Mouse (Mus musculus) midbrain, postnatal 0 days (tissue): ENCODE measurements around the gene Tbc1d14. TPM values are rescaled to one million over a fixed set of nuclear protein-coding genes. Genes with fewer than 3 reads are reported as not detected.

ENCODE experiments used
- ATAC-seq: fragments of 200-750 bp; cut with Nextera tagmentation; 2 replicates; pipeline ENCODE4 v1.8.0; 2017; ENCODE audit warnings: moderate number of reproducible peaks, mild to moderate bottlenecking, moderate TSS enrichment, moderate library complexity; ENCODE audit not compliant: low FRiP score
- DNase-seq: peaks from one replicate; pipeline ENCODE4 v3.0.0-alpha.2; 2015; ENCODE audit warnings: low spot score
- H3K27ac ChIP-seq: fragments of 300-500 bp; sonication (generic); 2 replicates; pipeline ENCODE4 v1.5.1; 2014; ENCODE audit warnings: low read depth, mild to moderate bottlenecking, low read length, mixed read lengths
- H3K27me3 ChIP-seq: fragments of 300-500 bp; sonication (generic); 2 replicates; pipeline ENCODE4 v1.6.1; 2014; ENCODE audit warnings: low read length, control low read depth, mixed read lengths; ENCODE audit not compliant: insufficient read depth
- H3K36me3 ChIP-seq: fragments of 300-500 bp; sonication (generic); 2 replicates; pipeline ENCODE4 v1.6.1; 2014; ENCODE audit warnings: low read length, control low read depth, mixed read lengths; ENCODE audit not compliant: insufficient read depth
- H3K4me1 ChIP-seq: fragments of 300-500 bp; sonication (generic); 2 replicates; pipeline ENCODE4 v1.6.1; 2014; ENCODE audit warnings: mild to moderate bottlenecking, control low read depth, antibody characterized with exemption, low read length, mixed read lengths; ENCODE audit not compliant: insufficient read depth
- H3K4me2 ChIP-seq: fragments of 300-500 bp; sonication (generic); 2 replicates; pipeline ENCODE4 v1.6.1; 2014; ENCODE audit warnings: low read depth, mild to moderate bottlenecking, low read length, mixed read lengths; ENCODE audit not compliant: poor library complexity, severe bottlenecking
- H3K4me3 ChIP-seq: fragments of 300-500 bp; sonication (generic); 2 replicates; pipeline ENCODE4 v1.5.1; 2014; ENCODE audit warnings: low read depth, mild to moderate bottlenecking, low read length, moderate library complexity
- H3K9ac ChIP-seq: fragments of 300-500 bp; sonication (generic); replicated peaks from 2 replicates; pipeline ENCODE4 v1.6.1; 2014; ENCODE audit warnings: mild to moderate bottlenecking, low read length, moderate library complexity, mixed read lengths; ENCODE audit not compliant: poor library complexity, severe bottlenecking
- H3K9me3 ChIP-seq: fragments of 300-500 bp; sonication (generic); 2 replicates; pipeline ENCODE4 v1.6.1; 2016; ENCODE audit warnings: low read length, control low read depth
- CTCF ChIP-seq: IDR thresholded peaks from 2 replicates; pipeline ENCODE4 v1.5.1; 2016; ENCODE audit warnings: antibody characterized with exemption, mild to moderate bottlenecking
- WGBS: fragments of 180-500 bp; shearing (Covaris S2); extraction: QIAGEN DNeasy Blood & Tissue Kit; methylation state at CpG from one replicate; pipeline ENCODE4 v1.1.7; 2014; 5-methylcytosine and 5-hydroxymethylcytosine counted together
- polyA plus RNA-seq: library from polyadenylated mRNA; unstranded; fragments of >200 nt; fragmentation: Nextera tagmentation; extraction: Ambion mirVana; gene quantifications from 2 replicates; pipeline ENCODE4 v1.2.1, GENCODE M21; 2015
- total RNA-seq: library from RNA; depleted of rRNA; stranded (reverse); fragments of >200 nt; gene quantifications from 2 replicates; pipeline ENCODE4 v1.2.3, GENCODE M21; 2014

The Tbc1d14 gene
- total and polyA plus RNA-seq, 2 experiments from 2014 or later, result 29.3 to 51.0 TPM

GRCm38 (mm10) chr5:36489225-36489624 lies 103.9 kb downstream of the Tbc1d14 start:
- peak; percentile 62 for DNase-seq
- H3K4me1 ChIP-seq, result peaks cover 4% of the 10 kb centered on the region; the same call in 1 of the 2 replicates
- no peak for ATAC-seq
- WGBS, result 50% methylated on average over 2 of the region's 2 CpGs
- no peak overlapping the region for H3K9ac ChIP-seq
- no peak overlapping the region for H3K4me3 ChIP-seq
- no peaks in the 10 kb centered on the region for H3K27me3 ChIP-seq
- H3K36me3 ChIP-seq, result peaks cover 29% of the 10 kb centered on the region
- no peaks in the 10 kb centered on the region for H3K9me3 ChIP-seq
- no peak overlapping the region for H3K27ac ChIP-seq
- H3K4me2 ChIP-seq, result no peak overlapping the region
- peak; percentile 78 for TF ChIP-seq CTCF

DNA sequence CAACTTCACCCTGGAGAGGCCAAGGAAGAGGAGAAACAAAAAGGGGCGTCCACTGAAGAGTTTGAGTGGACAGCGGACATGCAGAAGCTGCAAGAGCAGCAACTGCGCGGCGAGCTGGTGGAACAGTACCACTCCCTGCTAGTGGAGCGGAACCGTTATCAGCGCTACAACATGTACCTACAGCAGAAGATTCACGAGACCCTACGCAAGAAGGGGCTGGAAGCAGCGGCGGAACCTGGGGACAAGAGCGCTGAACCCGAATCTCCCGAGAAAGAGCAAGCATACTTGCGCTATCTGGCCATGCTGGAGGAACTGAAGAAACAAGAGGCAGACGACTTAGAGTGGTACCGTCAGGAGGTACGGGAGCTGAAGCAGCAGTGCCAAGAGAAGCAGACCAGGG lies 107.8 kb downstream of the Tbc1d14 start:
- H3K9me3 ChIP-seq, result no peaks in the 10 kb centered on the region
- WGBS, result 45% methylated on average over 19 of the region's 19 CpGs
- peak overlapping the region; percentile 50; the same call in 1 of the 2 replicates for H3K4me3 ChIP-seq
- peak overlapping the region; percentile 97 for H3K4me2 ChIP-seq
- H3K36me3 ChIP-seq, result 0 out of 2 replicates have a peak, but pooled peaks cover 4% of the 10 kb centered on the region
- no peak for DNase-seq
- H3K27ac ChIP-seq, result no peak overlapping the region
- H3K9ac ChIP-seq, result no peak overlapping the region
- TF ChIP-seq CTCF, result no peak
- no peak for ATAC-seq
- peaks cover 11% of the 10 kb centered on the region; the same call in 1 of the 2 replicates for H3K4me1 ChIP-seq
- H3K27me3 ChIP-seq, result no peaks in the 10 kb centered on the region

DNA sequence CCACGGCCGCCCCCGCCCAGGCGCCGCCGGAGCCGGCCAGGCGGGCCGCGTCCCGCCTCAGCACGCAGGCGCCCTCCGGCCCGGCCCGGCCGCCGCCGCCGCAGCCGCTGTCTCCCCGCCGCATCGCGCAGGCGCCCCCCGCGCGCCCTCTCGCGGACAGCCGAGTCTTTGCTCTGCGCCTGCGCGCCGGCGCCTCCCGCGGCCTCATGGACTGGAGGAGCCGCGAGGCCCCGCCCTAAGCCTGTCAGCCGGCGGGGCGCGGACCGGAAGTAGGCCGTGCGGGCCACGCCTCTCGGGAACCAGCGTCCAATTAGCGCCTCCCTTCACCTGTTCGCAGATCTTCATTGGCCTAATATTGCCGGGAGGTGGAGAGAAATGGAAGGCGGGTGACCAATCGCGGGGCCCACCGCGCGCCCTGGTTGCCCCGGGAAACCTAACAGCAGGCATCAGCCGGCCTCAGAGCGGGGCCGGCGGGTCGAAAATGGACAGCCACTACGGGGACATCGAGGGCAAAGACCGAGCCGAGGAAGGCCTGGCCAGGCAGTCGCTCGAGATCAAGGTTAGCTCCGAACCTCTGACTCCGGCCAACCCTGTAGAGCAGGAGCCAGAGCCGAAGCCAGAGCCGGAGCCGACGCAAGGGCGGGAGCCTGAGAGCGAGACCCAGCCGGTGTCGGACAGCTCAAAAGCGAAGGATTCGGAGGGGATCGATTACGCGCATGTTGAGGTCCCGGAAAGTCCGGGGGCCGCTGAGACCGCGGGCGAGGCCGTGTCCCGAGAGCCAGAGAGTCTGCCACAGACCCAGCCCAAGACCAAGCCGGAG lies 108.7 kb downstream of the Tbc1d14 start, which contains the start of the genes Tada2b and Ccdc96:
Tada2b (minus strand) TSS at position 115 of the 820 bp plus-strand sequence.
Ccdc96 (plus strand) TSS at position 418 of the 820 bp plus-strand sequence.
- WGBS, result under 1% methylated on average over 68 of the region's 97 CpGs
- peak within 1 kb of the TSS; percentile 91 for H3K27ac ChIP-seq
- H3K36me3 ChIP-seq, result 0 out of 2 replicates have a peak, but pooled peaks cover 4% of the 10 kb centered on the region
- peak within 1 kb of the TSS; percentile 50 for H3K4me3 ChIP-seq
- DNase-seq (peak; percentile 99), ATAC-seq (peak; percentile 99)
- peaks cover 11% of the 10 kb centered on the region; the same call in 1 of the 2 replicates for H3K4me1 ChIP-seq
- no peaks in the 10 kb centered on the region for H3K9me3 ChIP-seq
- no peaks in the 10 kb centered on the region for H3K27me3 ChIP-seq
- peak; percentile 69 for TF ChIP-seq CTCF
- peak within 1 kb of the TSS; percentile 61 for H3K9ac ChIP-seq
- peak within 1 kb of the TSS; percentile 97 for H3K4me2 ChIP-seq

DNA sequence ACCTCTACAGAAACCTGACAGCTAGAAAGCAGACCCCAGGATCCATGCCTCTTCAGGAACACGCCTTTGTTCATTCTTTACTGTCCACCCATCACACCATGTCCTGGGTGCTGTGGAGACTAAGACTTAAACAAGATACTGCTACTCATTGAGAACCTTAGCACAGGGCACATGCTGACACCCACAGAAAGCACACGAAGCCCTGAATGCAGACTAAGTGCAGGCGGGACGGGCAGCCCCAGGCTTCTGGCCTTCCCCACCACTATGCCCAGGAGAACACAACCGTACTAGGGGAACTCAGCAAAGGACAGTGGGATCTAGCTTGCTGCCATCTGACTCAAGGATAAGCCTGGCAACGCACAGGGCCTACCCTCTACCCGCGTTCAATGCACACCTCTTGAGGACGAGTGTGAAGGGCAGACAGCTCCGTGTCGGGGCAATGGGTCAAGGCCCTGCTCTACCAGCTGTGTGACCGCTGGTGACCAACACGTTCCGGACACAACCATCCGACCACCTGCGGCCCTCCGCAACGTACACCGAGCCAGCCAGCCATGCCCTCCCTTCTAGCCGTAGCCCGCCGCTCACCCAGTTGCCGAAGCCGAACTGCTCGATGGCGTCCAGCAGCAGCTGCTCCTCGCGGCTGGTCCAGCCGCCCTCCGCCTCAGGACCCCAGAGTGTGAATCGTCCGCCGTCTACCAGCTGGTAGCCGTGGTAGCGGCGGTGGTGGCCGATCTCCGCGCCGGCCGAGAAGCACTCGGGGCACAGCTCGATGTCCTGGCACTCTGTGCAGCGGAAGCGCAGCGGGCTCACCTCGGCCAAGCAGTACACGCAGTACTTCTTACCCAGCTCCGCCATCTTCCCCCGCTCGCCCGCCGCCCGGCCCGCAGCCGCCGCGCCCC lies 109.6 kb downstream of the Tbc1d14 start:
- peaks cover 11% of the 10 kb centered on the region; the same call in 1 of the 2 replicates for H3K4me1 ChIP-seq
- 1% methylated on average over 48 of the region's 58 CpGs for WGBS
- DNase-seq (peak; percentile 40), ATAC-seq (peak; percentile 65)
- H3K4me2 ChIP-seq, result peak overlapping the region; percentile 82
- peak overlapping the region; percentile 91 for H3K27ac ChIP-seq
- no peaks in the 10 kb centered on the region for H3K27me3 ChIP-seq
- H3K36me3 ChIP-seq, result 0 out of 2 replicates have a peak, but pooled peaks cover 4% of the 10 kb centered on the region
- no peaks in the 10 kb centered on the region for H3K9me3 ChIP-seq
- H3K4me3 ChIP-seq, result peak overlapping the region; percentile 50
- no peak for TF ChIP-seq CTCF
- peak overlapping the region; percentile 61 for H3K9ac ChIP-seq

DNA sequence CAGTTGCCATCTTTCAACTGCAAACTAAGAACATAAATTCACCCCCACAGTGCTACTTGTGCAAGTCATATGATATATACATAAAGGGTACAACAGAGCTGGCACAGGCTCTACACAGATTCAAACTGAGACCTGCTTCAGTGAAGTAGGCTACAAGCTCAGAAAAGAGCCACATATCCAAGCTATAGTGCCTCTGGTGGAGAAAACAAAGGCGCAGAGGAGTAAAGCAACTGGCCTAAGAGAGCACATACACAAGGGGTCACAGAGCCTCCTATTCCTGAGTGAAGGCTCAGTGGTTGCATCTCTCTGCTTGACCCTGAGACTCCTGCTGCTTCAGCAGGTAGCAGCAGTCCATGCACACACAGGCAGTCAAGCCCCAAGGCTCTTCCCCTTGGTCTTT lies 112.0 kb downstream of the Tbc1d14 start:
- WGBS, result 78% methylated on average over 1 of the region's 1 CpGs
- Histone ChIP-seq H3K4me1 (peaks cover 11% of the 10 kb centered on the region; the same call in 1 of the 2 replicates), H3K9ac (no peak overlapping the region), H3K4me2 (no peak overlapping the region), H3K27me3 (no peaks in the 10 kb centered on the region), H3K36me3 (peaks cover 10% of the 10 kb centered on the region), H3K4me3 (no peak overlapping the region), H3K9me3 (no peaks in the 10 kb centered on the region), H3K27ac (no peak overlapping the region)
- DNase-seq, result no peak
- no peak for ATAC-seq
- TF ChIP-seq CTCF, result peak; percentile 61
